Mouse (Mus musculus) bone marrow, adult 2 months (tissue): Measurements from ENCODE around the gene Gm49396. TPM values are rescaled to one million over a fixed set of nuclear protein-coding genes. Genes with fewer than 3 reads are reported as not detected.

Source experiments
- H3K27ac ChIP-seq: fragments of 200-500 bp; 2 replicates; pipeline ENCODE4 v1.5.1; 2012; ENCODE audit warnings: low read depth, mild to moderate bottlenecking, control low read depth, inconsistent platforms, low read length; ENCODE audit not compliant: control insufficient read depth, poor library complexity, insufficient read depth
- H3K4me1 ChIP-seq: fragments of 200-500 bp; 2 replicates; pipeline ENCODE4 v1.6.1; 2011; ENCODE audit warnings: low read length; ENCODE audit not compliant: control insufficient read depth, insufficient read depth
- H3K4me3 ChIP-seq: fragments of 200-500 bp; replicated peaks from 2 replicates; pipeline ENCODE3; 2011; ENCODE audit warnings: mild to moderate bottlenecking, low read depth, low read length, control low read depth; ENCODE audit not compliant: control insufficient read depth
- CTCF ChIP-seq: fragments of 200-500 bp; IDR thresholded peaks from 2 replicates; pipeline ENCODE4 v1.5.1; 2011; ENCODE audit warnings: low read length, control low read depth; ENCODE audit not compliant: control insufficient read depth, insufficient read depth
- POLR2A ChIP-seq: fragments of 200-500 bp; IDR thresholded peaks from 2 replicates; pipeline ENCODE4 v1.6.1; 2011; ENCODE audit warnings: low read depth, mild to moderate bottlenecking, control low read depth, low read length, borderline replicate concordance; ENCODE audit not compliant: control insufficient read depth
- WGBS: fragments of 180-500 bp; shearing (Covaris S2); methylation state at CpG from one replicate; pipeline ENCODE4 v1.1.7; 2018; 5-methylcytosine and 5-hydroxymethylcytosine counted together
- polyA plus RNA-seq: library from polyadenylated mRNA; stranded (reverse); fragments of >200 nt; gene quantifications from 2 replicates; pipeline ENCODE4 v1.2.4, GENCODE M21; 2011; ENCODE audit warnings: low replicate concordance; ENCODE audit not compliant: missing spikeins, insufficient read depth, insufficient read length

Gene Gm49396
- polyA plus RNA-seq, 1 experiment = 11.0 TPM

- Histone ChIP-seq H3K4me3 (no peak overlapping the region), H3K4me1 (no peaks in the 10 kb centered on the region; the same call in 1 of the 2 replicates), H3K27ac (no peak overlapping the region)
- TF ChIP-seq POLR2A (no peak), CTCF (no peak)
- WGBS = 79% methylated on average over 2 of the region's 2 CpGs
These were observed 13.3 kb upstream of the Gm49396 start for GRCm38 (mm10) chr7:30549880-30550279.

DNA sequence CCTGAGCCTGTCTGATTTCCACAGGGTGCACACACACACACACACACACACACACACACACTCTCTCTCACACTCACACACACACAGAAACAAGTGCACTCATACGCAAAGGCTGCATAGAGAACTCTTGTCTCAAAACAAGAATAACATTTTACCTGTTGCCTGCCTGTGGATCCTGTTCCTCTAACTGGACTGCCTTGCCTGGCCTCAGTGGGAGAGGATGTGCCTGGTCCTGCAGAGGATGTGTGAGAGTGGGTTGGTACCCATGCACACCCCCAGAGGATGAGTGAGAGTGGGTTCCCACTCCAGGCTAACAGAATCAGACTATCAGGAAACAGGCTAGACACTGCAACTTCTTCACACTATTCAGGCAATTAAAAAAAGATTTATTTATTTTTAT is 12.5 kb upstream of the Gm49396 start:
- 89% methylated on average over 1 of the region's 1 CpGs for WGBS
- H3K4me3 ChIP-seq = no peak overlapping the region
- TF ChIP-seq CTCF (no peak), POLR2A (no peak)
- no peak overlapping the region for H3K27ac ChIP-seq
- H3K4me1 ChIP-seq = no peaks in the 10 kb centered on the region; the same call in 1 of the 2 replicates

GRCm38 (mm10) chr7:30551445-30552101 is 11.6 kb upstream of the Gm49396 start:
- Histone ChIP-seq H3K4me1 (no peaks in the 10 kb centered on the region; the same call in 1 of the 2 replicates), H3K4me3 (peak overlapping the region; percentile 90), H3K27ac (peak overlapping the region; percentile 88)
- TF ChIP-seq POLR2A = no peak
- TF ChIP-seq CTCF = 0 out of 2 replicates have a peak, but pooled peaks have one; percentile 7
- WGBS = under 1% methylated on average over 10 of the region's 10 CpGs

- no peaks in the 10 kb centered on the region; the same call in 1 of the 2 replicates for H3K4me1 ChIP-seq
- peak within 1 kb of the TSS; percentile 90 for H3K4me3 ChIP-seq
- under 1% methylated on average over 44 of the region's 44 CpGs for WGBS
- H3K27ac ChIP-seq = peak within 1 kb of the TSS; percentile 88
- TF ChIP-seq POLR2A (peak; percentile 60), CTCF (no peak)
These were observed 10.8 kb upstream of the Gm49396 start, which contains the start of the genes Hspb6 and Proser3 for GRCm38 (mm10) chr7:30552102-30553020. Gene Hspb6, plus strand, starts transcription at chr7:30552178. Gene Proser3, minus strand, starts transcription at chr7:30552299.

DNA sequence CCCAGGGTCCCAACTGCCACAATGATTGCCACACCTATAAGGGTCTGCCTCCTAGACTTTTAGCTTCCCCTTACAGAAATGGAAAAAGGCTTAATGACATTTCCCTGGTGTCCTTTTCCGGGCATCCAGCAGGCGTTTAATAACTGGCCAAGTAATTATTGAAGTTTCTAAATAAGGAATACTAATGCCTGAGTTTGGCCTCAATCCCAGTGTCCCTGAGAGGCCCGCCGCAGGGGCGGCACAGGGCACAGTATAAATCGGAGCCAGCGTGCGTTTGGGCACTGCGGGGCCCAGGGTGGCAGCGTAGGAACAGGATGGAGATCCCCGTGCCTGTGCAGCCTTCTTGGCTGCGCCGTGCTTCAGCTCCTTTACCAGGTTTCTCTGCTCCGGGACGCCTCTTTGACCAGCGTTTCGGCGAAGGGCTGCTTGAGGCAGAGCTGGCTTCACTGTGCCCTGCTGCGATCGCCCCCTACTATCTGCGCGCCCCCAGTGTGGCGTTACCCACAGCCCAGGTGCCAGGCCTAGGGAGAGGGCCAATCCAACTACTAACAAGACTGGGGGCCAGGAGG is 10.0 kb upstream of the Gm49396 start:
- Histone ChIP-seq H3K27ac (peak overlapping the region; percentile 80), H3K4me3 (peak overlapping the region; percentile 69), H3K4me1 (no peaks in the 10 kb centered on the region; the same call in 1 of the 2 replicates)
- TF ChIP-seq POLR2A = no peak
- no peak for TF ChIP-seq CTCF
- 3% methylated on average over 23 of the region's 23 CpGs for WGBS

- Histone ChIP-seq H3K4me1 (peaks cover 1% of the 10 kb centered on the region; the same call in 1 of the 2 replicates), H3K27ac (no peak overlapping the region), H3K4me3 (peak overlapping the region; percentile 40)
- 78% methylated on average over 22 of the region's 22 CpGs for WGBS
- TF ChIP-seq CTCF (no peak), POLR2A (no peak)
These were observed 9.1 kb upstream of the Gm49396 start for GRCm38 (mm10) chr7:30553810-30554584.

DNA sequence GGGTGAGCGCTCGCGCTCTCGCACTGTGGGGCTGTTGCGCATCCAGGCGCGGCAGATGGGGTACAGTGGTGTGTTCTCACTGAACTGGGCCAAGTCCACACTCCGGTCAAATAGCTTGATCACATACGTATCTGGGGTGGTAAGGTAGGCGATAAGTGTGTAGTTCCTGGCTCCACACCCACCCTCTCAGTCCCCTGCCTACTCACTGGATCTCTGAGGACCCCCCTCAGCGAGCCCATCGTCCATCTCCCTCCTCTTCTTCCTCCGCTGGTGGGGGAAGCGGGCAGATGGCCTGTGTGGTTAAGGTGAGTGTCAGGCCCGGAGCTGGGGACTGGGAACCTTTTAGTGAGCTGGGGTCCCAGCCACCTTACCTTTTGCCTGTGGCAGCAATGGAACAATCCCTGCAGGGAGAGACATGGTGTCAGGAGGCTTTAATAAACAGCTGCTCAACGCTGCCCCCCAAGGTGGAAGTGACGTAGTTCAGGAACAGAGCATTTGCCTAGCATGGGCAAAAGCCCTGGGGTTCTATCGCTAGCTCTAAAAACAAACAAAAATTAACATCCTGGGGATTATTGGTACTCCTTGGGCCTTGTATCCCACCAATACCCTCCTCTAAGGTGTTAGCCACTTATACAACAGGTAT is 6.1 kb upstream of the Gm49396 start:
- Histone ChIP-seq H3K27ac (no peak overlapping the region), H3K4me3 (no peak overlapping the region), H3K4me1 (peaks cover 1% of the 10 kb centered on the region; the same call in 1 of the 2 replicates)
- 92% methylated on average over 18 of the region's 18 CpGs for WGBS
- TF ChIP-seq POLR2A = no peak
- TF ChIP-seq CTCF = 0 out of 2 replicates have a peak, but pooled peaks have one; percentile 23
